Mouse (Mus musculus) forebrain, embryonic 10.5 days (tissue): ENCODE data around the gene Agap1. TPM values are rescaled to one million over a fixed set of nuclear protein-coding genes. Genes with fewer than 3 reads are reported as not detected.

Source experiments
- DNase-seq: peaks from one replicate; pipeline ENCODE4 v3.0.0-alpha.2; 2017; ENCODE audit warnings: low spot score; ENCODE audit errors: extremely low spot score
- H3K27ac ChIP-seq: fragments of 300-500 bp; sonication (generic); 2 replicates; pipeline ENCODE4 v1.5.1; 2016; ENCODE audit warnings: mild to moderate bottlenecking
- H3K27me3 ChIP-seq: fragments of 300-500 bp; sonication (generic); 2 replicates; pipeline ENCODE4 v1.6.1; 2016; ENCODE audit warnings: mild to moderate bottlenecking; ENCODE audit not compliant: poor library complexity, severe bottlenecking
- H3K36me3 ChIP-seq: fragments of 300-500 bp; sonication (generic); replicated peaks from 2 replicates; pipeline ENCODE4 v1.6.1; 2016; ENCODE audit warnings: mild to moderate bottlenecking, moderate library complexity
- H3K4me1 ChIP-seq: fragments of 300-500 bp; sonication (generic); 2 replicates; pipeline ENCODE4 v1.6.1; 2016
- H3K4me3 ChIP-seq: fragments of 300-500 bp; sonication (generic); 2 replicates; pipeline ENCODE4 v1.5.1; 2016; ENCODE audit warnings: mild to moderate bottlenecking, moderate library complexity
- H3K9me3 ChIP-seq: fragments of 300-500 bp; sonication (generic); 2 replicates; pipeline ENCODE4 v1.6.1; 2016; ENCODE audit warnings: mild to moderate bottlenecking, moderate library complexity
- WGBS: fragments of 180-500 bp; shearing (Covaris S2); methylation state at CpG from one replicate; pipeline ENCODE4 v1.1.7; 2016; 5-methylcytosine and 5-hydroxymethylcytosine counted together
- polyA plus RNA-seq: library from polyadenylated mRNA; unstranded; fragments of >200 nt; fragmentation: Nextera tagmentation; extraction: Ambion mirVana; gene quantifications from 2 replicates; pipeline ENCODE4 v1.2.1, GENCODE M21; 2016

The Agap1 gene
- polyA plus RNA-seq, 1 experiment from 2014 or later, result 14.3 TPM

DNA sequence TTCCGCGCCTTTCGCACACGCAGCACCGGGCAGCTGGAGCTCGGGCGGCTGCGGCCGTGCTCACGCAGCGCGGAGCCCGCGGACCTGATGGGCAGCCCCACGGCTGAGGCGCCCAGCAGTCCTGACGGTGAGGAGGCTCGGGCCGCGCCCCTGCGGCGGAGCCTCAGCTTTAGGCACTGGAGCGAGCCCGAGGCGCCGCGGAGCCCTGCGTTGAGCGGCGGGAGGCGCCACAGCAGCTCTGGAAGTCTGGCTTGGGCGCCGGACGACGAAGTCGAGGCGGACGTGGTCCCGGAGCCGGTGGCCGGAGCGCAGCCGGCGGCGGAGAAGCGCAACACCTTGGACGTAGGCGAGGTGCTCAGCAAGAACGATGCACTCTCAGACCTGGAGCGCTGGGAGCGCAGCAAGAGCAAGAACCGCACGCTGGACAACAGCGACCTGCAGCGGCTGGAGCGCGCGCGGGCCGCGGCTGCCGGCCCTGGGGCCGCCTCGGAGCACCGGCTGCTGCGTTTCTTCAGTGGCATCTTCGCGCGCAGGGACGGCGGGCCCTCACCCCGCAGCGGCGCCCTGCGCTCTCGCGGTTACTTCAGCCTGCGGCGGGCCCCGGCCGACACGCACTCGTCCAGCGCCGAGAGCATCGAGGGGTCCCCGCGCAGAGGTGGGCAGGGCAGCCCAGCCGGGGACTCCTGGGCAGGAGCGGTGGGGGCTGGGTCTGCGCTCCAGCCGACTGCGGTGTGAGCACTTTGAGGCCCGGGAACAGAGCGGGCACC lies 126.6 kb downstream of the Agap1 start:
- WGBS, result under 1% methylated on average over 95 of the region's 95 CpGs
- peak; percentile 67 for DNase-seq
- Histone ChIP-seq H3K36me3 (no peaks in the 10 kb centered on the region), H3K4me1 (peaks cover 84% of the 10 kb centered on the region), H3K27me3 (peaks cover 29% of the 10 kb centered on the region), H3K9me3 (no peaks in the 10 kb centered on the region), H3K4me3 (peak overlapping the region; percentile 85), H3K27ac (peak overlapping the region; percentile 92)

DNA sequence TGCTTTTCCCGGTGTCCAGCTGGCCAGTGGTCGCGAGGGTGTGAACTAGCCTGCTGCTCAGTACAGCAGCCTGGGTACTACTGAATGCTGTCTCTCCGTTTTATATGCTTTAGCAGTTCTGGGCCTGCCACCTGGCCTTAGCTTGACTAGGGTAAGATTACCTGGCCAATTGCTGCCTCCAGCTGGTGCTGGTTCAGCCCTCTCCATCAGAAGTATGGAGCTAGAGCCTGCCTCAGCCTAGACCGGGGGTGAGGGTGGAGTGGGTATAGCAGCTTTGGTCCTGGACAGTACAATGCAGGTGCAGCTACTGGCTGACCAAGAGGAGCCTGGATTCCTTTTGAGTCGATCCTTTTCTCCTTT lies 127.1 kb downstream of the Agap1 start:
- H3K27me3 ChIP-seq, result peaks cover 29% of the 10 kb centered on the region
- WGBS, result 20% methylated on average over 6 of the region's 6 CpGs
- no peaks in the 10 kb centered on the region for H3K36me3 ChIP-seq
- DNase-seq, result no peak
- H3K27ac ChIP-seq, result peak overlapping the region; percentile 92
- H3K4me3 ChIP-seq, result peak overlapping the region; percentile 85
- no peaks in the 10 kb centered on the region for H3K9me3 ChIP-seq
- peaks cover 80% of the 10 kb centered on the region for H3K4me1 ChIP-seq

DNA sequence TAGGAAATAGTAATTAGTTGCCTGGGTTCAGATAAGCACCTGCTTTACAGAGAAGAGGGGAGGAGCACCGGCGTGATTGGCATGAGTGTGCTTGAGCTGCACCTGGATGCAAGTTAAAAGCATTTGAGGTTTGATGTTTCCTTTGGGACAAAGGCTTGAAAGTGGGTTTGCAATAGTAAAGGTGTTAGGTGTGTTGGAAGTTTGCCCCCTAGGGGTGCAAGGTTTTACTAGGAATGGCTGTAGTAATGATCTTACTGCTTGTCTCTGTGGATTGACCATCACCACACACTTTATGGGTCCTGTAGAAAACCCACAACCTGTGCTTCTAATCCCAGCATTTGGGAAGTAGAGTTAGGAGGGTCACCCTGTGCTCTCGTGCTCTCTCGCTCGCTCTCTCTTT lies 128.8 kb downstream of the Agap1 start:
- Histone ChIP-seq H3K27me3 (peaks cover 29% of the 10 kb centered on the region), H3K9me3 (no peaks in the 10 kb centered on the region), H3K4me3 (no peak overlapping the region), H3K36me3 (peaks cover 3% of the 10 kb centered on the region; the same call in 1 of the 2 replicates), H3K27ac (no peak overlapping the region), H3K4me1 (peaks cover 78% of the 10 kb centered on the region)
- WGBS, result 86% methylated on average over 5 of the region's 5 CpGs
- DNase-seq, result no peak

DNA sequence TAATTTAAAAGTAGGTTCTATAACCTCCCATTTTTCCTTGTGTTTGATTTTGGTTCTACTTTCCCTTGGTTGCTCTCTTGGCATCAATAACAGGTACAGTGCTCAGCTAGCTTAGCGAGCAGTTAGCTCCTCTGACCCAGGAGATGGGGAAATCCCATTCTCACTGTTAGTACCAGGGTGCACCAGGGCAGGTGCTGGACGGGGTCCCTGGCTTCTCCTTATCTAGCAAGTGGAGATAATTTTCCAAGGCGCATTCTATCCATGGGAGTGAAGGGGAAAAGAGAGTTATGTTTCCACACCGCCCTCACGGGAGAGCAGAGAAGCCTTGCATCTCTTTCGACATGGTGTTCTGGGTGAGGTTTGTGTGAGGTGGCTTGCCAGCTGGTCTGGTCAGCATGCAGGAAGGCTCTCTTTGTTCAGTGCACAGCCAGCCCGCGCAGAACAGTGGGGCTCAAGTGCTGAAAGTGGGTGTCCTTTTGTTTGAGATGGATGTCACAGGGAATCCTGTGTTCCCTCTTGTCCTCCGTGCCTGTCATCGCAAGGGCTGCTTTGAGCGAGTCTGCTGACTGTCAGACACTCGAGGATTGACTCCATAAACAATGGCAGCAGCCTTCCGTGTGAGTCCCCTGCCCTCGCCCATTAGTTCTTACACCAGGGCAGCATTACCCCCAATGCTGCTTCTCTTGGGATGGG lies 132.5 kb downstream of the Agap1 start:
- H3K36me3 ChIP-seq, result peaks cover 18% of the 10 kb centered on the region
- H3K4me1 ChIP-seq, result peaks cover 45% of the 10 kb centered on the region
- peaks cover 9% of the 10 kb centered on the region for H3K27me3 ChIP-seq
- H3K9me3 ChIP-seq, result peaks cover 12% of the 10 kb centered on the region
- no peak overlapping the region for H3K27ac ChIP-seq
- no peak overlapping the region for H3K4me3 ChIP-seq
- DNase-seq, result no peak
- WGBS, result 67% methylated on average over 14 of the region's 14 CpGs

DNA sequence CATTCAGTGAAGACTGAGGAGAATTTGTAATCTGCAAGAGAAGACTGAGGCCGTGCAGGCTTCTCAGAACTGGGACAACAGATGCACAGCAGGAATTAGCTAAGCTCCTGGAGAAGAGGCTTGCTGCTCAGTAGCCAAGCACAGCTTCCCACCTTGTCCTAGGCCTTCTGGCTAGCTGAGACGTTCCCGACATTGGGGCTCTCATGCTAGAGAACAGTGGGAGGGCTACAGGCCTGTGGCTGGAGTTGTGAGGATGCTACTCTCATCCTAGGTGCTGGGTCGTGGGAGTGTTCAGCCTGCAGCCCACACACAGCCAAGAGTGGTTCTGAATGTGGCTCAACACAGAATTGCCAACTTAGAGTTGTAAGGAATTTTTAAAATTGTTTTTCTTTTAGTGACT lies 133.5 kb downstream of the Agap1 start:
- no peaks in the 10 kb centered on the region for H3K27me3 ChIP-seq
- H3K36me3 ChIP-seq, result peaks cover 22% of the 10 kb centered on the region
- peaks cover 14% of the 10 kb centered on the region for H3K9me3 ChIP-seq
- WGBS, result 38% methylated on average over 4 of the region's 4 CpGs
- no peak overlapping the region for H3K4me3 ChIP-seq
- no peak for DNase-seq
- H3K27ac ChIP-seq, result no peak overlapping the region
- H3K4me1 ChIP-seq, result peaks cover 35% of the 10 kb centered on the region

DNA sequence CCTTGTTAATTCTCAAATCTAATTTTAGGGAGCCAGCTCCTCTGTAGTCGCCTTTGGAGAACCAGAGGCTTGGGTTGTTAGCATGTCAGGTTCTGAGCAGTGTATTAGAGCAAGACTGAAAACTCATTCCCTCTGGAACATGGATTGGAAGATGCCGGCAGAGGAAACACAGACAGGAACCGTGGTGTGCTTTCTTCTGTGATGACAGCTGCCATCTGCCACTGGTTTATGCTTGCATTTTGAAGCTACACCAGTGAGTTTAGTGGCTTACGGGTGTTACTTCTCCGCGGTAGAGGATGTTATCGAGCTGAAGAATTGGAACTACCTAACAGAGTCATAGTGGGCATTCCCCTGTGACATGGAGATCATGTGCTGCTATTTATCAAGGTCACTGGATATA lies 136.4 kb downstream of the Agap1 start:
- Histone ChIP-seq H3K36me3 (peaks cover 35% of the 10 kb centered on the region), H3K4me3 (no peak overlapping the region), H3K27ac (no peak overlapping the region), H3K9me3 (peaks cover 14% of the 10 kb centered on the region), H3K4me1 (peaks cover 30% of the 10 kb centered on the region), H3K27me3 (no peaks in the 10 kb centered on the region)
- WGBS, result 96% methylated on average over 7 of the region's 7 CpGs
- no peak for DNase-seq

DNA sequence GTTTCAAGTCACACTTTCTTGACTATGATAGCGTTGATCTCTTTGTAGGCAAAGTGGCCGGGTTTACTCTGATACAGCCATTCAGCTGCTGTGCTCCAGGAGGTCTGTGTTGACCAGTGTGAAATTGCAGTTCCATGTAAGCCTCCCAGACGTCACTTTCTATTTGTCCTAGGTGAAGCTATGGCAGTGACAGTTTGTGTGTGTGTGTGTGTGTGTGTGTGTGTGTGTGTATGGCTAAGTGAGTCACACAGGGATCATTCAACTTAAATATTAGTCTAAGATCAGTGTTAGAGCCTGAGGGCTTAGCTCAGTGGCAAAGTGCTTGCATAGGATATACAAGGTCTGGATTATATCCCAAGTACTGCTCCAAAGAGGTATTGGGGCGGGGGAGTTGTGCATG lies 138.6 kb downstream of the Agap1 start:
- H3K9me3 ChIP-seq, result peaks cover 14% of the 10 kb centered on the region
- H3K27ac ChIP-seq, result no peak overlapping the region
- H3K27me3 ChIP-seq, result no peaks in the 10 kb centered on the region
- WGBS, result 81% methylated on average over 4 of the region's 4 CpGs
- no peak overlapping the region for H3K4me3 ChIP-seq
- peaks cover 32% of the 10 kb centered on the region for H3K36me3 ChIP-seq
- no peak for DNase-seq
- H3K4me1 ChIP-seq, result peaks cover 24% of the 10 kb centered on the region

DNA sequence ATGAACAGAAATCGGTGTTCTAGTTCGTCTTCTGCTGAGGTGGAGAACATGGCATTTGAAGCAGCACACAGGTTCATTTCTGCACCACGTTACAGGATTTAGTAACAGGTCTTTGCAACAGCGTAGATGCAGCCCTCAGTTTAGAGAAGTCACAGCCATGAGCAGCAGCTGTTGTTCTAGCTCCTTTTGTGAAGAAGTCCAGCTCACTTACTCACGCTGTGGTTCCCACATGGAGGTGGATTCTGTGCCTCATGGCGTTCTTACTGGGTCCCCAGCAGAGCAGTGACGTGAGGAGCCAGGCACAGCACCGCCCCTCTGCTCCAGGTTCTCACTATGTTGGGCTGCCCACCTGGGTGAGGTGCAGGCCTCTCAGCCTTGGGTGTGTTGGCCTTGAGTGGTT lies 140.4 kb downstream of the Agap1 start:
- Histone ChIP-seq H3K36me3 (peaks cover 32% of the 10 kb centered on the region), H3K27ac (no peak overlapping the region), H3K27me3 (no peaks in the 10 kb centered on the region), H3K4me1 (peaks cover 39% of the 10 kb centered on the region), H3K4me3 (no peak overlapping the region), H3K9me3 (peaks cover 14% of the 10 kb centered on the region)
- no peak for DNase-seq
- WGBS, result 94% methylated on average over 8 of the region's 8 CpGs

- H3K4me1 ChIP-seq, result peaks cover 43% of the 10 kb centered on the region
- no peak for DNase-seq
- no peaks in the 10 kb centered on the region for H3K27me3 ChIP-seq
- 97% methylated on average over 7 of the region's 7 CpGs for WGBS
- H3K4me3 ChIP-seq, result no peak overlapping the region
- peaks cover 14% of the 10 kb centered on the region for H3K9me3 ChIP-seq
- H3K36me3 ChIP-seq, result peaks cover 32% of the 10 kb centered on the region
- H3K27ac ChIP-seq, result no peak overlapping the region
Measured at GRCm38 (mm10) chr1:89595421-89595820, 140.8 kb downstream of the Agap1 start.

DNA sequence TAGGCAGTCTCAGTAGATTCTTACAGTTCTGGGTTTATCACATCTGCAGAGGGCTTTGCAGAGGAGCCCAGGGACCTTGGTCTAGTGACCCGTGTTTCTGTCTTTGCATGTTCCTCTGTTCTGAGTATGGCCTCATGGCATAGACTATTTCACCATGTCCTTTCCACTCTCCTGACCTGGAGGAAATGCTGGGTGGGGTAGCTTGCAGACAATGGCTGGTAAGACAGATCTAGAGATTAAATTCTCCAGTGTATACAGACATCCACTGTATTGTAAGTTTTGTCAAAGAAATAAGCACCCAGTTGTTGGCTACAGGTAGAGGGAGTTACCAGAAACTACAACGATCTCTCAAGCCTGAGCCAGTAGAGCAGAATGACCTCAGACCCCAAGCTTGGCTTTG lies 141.6 kb downstream of the Agap1 start:
- Histone ChIP-seq H3K27me3 (no peaks in the 10 kb centered on the region), H3K4me3 (no peak overlapping the region), H3K9me3 (peaks cover 11% of the 10 kb centered on the region), H3K4me1 (peaks cover 51% of the 10 kb centered on the region), H3K36me3 (peaks cover 27% of the 10 kb centered on the region), H3K27ac (no peak overlapping the region)
- WGBS, result 95% methylated on average over 2 of the region's 2 CpGs
- DNase-seq, result no peak

GRCm38 (mm10) chr1:89598906-89599305 lies 144.3 kb downstream of the Agap1 start:
- WGBS, result 92% methylated on average over 5 of the region's 5 CpGs

DNA sequence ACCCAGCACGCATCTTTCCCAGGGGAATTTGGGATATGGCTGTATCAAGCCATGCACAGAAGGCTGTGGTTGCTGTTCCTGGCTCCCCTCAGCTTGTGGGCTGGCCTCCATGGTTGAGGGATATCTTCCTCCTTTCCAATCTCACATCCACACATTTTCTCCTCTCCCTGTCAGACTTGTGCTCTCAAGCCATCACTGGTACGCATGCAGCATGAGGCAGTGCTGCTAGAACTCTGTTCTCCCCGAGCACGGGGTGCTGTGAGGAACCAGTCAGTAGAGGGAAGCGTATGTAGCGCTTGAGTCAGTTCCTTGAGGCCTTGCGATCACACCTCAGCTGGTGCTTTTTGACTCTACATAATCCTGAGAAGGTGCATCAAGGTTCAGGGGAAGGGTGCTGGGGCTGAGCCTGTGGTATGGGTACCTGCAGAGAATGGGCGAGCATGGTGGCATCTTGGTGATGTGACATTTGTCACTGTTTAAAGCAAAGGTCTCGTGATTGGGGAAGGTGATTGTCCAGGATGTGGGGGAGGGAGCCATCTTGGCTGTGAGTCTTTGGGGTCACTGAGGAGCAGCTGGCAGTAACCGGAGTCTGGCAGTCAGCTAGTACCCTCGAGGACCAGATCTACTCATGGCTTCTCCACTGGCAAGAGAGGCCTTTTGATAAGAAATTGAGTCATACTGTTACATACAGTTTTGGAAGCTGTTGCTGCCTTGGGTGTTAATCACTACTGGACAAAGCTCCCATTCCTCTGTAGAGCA lies 145.6 kb downstream of the Agap1 start:
- Histone ChIP-seq H3K36me3 (peaks cover 4% of the 10 kb centered on the region; the same call in 1 of the 2 replicates), H3K27me3 (no peaks in the 10 kb centered on the region), H3K9me3 (no peaks in the 10 kb centered on the region), H3K4me3 (no peak overlapping the region), H3K27ac (no peak overlapping the region), H3K4me1 (peaks cover 57% of the 10 kb centered on the region)
- 90% methylated on average over 11 of the region's 11 CpGs for WGBS
- no peak for DNase-seq

More at GRCm38 (mm10) chr1:89598906-89599305, 144.3 kb downstream of the Agap1 start:
- Histone ChIP-seq H3K27me3 (no peaks in the 10 kb centered on the region), H3K27ac (no peak overlapping the region), H3K9me3 (no peaks in the 10 kb centered on the region), H3K4me3 (no peak overlapping the region), H3K4me1 (peaks cover 68% of the 10 kb centered on the region), H3K36me3 (peaks cover 12% of the 10 kb centered on the region; the same call in 1 of the 2 replicates)
- DNase-seq, result no peak

GRCm38 (mm10) chr1:89601349-89601748 lies 146.7 kb downstream of the Agap1 start:
- H3K4me1 ChIP-seq, result peaks cover 57% of the 10 kb centered on the region
- no peak overlapping the region for H3K27ac ChIP-seq
- no peaks in the 10 kb centered on the region for H3K27me3 ChIP-seq
- no peaks in the 10 kb centered on the region for H3K9me3 ChIP-seq
- no peak for DNase-seq
- H3K36me3 ChIP-seq, result peaks cover 11% of the 10 kb centered on the region
- H3K4me3 ChIP-seq, result no peak overlapping the region
- 90% methylated on average over 7 of the region's 7 CpGs for WGBS
